Mouse (Mus musculus): ENCODE measurements at regions not wholly inside any gene's neighbourhood (a gene's known extent, or its start where the extent isn't known, plus 50 kb on each side); places are given as distances from the start of the nearest gene placed in this dataset.
"Not testable (repeated sequence)": the region's sequence is repeated elsewhere in the genome, so short reads cannot be mapped to it uniquely, and the experiment has no call there.

DNA sequence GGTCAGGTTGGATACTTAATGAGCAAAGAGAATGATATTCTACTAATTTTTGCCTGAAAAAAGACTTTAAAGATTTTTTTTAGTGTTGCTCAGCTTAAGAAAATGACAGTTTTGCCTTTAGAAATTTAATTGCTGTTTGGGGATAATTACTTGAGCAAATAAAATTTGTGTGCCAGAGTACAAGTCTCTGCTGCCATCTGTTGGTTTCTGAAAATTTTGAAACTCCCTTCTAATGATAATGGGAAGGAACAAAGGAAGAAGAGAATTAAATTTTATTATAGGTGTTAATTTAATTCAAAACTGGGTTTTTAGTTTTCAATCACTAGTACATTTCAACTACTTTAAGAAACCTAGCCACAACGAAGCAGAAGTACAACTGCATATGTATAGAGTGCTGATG, 94.1 kb downstream of the Gm17521 start:
- H3K4me1 ChIP-seq (replicated peaks; ENCODE audit: control insufficient read depth, insufficient read depth, low read length) = no peaks in the 10 kb centered on the region
- H3K27me3 ChIP-seq (ENCODE audit: control insufficient read depth, insufficient read depth, low read length) = no peaks in the 10 kb centered on the region
- ATAC-seq (ENCODE audit: low FRiP score) (no peak), DNase-seq (ENCODE audit: low spot score) (no peak)
- 64% methylated on average over 1 of the region's 1 CpGs for WGBS
- H3K9me3 ChIP-seq (ENCODE audit: control insufficient read depth, low read length) = no peaks in the 10 kb centered on the region
- no peaks in the 10 kb centered on the region for H3K36me3 ChIP-seq (replicated peaks; ENCODE audit: control insufficient read depth, insufficient read depth)
- no peak overlapping the region for H3K27ac ChIP-seq
- H3K9ac ChIP-seq = no peak overlapping the region
- H3K4me3 ChIP-seq (replicated peaks; ENCODE audit: low read length) = no peak overlapping the region
- no peak overlapping the region for H3K4me2 ChIP-seq (replicated peaks)

DNA sequence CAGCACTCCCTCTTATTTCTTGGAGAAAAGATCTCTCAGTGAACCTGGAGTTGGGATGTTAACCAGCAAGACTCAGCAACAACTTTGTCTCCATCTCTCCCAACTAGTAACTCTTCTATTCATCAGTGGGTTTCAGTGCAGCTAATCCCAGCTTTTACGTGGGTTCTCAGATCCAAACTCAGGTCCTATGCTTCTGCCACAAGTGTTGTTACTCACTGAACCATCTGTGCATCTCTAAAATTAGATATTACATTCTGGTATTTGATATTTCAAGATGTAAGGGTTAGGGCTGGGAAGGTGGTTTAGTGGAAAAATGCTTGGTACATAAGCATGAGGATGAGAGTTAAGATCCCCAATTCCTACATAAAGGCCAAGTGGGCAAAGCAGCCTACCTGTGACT, 136.8 kb downstream of the Gm17521 start:
- H3K36me3 ChIP-seq (replicated peaks; ENCODE audit: control insufficient read depth, insufficient read depth) = no peaks in the 10 kb centered on the region
- no peak overlapping the region for H3K9ac ChIP-seq
- H3K4me3 ChIP-seq (replicated peaks; ENCODE audit: low read length) = no peak overlapping the region
- no peak overlapping the region for H3K27ac ChIP-seq
- DNase-seq (ENCODE audit: low spot score) = no peak
- no peaks in the 10 kb centered on the region for H3K9me3 ChIP-seq (ENCODE audit: control insufficient read depth, low read length)
- no peak overlapping the region for H3K4me2 ChIP-seq (replicated peaks)
- 76% methylated on average over 1 of the region's 1 CpGs for WGBS
- H3K27me3 ChIP-seq (ENCODE audit: control insufficient read depth, insufficient read depth, low read length) = no peaks in the 10 kb centered on the region
- no peak for ATAC-seq (ENCODE audit: low FRiP score)
- H3K4me1 ChIP-seq (replicated peaks; ENCODE audit: control insufficient read depth, insufficient read depth, low read length) = no peaks in the 10 kb centered on the region

DNA sequence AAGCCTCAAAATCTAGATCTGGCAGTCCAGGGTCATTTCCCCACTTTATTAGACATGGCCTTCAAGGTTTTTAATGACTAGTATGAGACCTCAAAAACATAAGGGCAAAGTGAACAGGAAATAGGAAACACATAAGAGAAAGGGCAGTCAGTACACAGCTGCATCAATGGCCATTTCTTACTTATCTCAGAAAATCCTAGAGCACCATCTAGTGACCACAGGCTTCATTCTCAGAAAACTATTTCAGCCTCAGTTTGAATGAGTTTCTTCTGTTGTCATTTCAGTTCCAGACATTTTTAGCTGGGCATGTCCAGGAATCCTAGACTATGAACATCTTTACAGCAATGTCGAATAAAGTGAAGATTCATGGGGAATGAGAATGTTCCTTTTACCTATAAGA, 175.0 kb downstream of the Gm17521 start:
- DNase-seq (ENCODE audit: low spot score) (no peak), ATAC-seq (ENCODE audit: low FRiP score) (no peak)

DNA sequence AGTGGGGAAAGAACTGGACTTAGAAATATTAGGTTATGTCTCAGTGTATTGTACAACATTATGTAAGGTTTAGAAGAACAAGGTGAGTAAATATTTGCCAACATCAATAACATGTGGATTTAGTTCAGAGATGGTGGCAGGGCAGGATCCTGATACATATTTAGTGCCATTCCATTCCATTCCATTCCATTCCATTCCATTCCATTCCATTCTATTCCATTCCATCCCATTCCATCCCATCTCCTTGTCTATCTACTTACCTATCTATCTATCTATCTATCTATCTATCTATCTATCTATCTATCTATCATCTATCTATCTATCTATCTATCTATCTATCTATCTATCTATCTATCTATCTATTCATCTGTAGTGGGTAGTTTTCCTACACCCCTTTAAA, 198.2 kb downstream of the Gm17521 start:
- H3K4me1 ChIP-seq (replicated peaks; ENCODE audit: control insufficient read depth, insufficient read depth, low read length); H3K4me3 ChIP-seq (replicated peaks; ENCODE audit: low read length); ATAC-seq (ENCODE audit: low FRiP score); H3K27ac ChIP-seq; DNase-seq (ENCODE audit: low spot score); H3K9me3 ChIP-seq (ENCODE audit: control insufficient read depth, low read length); H3K4me2 ChIP-seq (replicated peaks); H3K27me3 ChIP-seq (ENCODE audit: control insufficient read depth, insufficient read depth, low read length); H3K36me3 ChIP-seq (replicated peaks; ENCODE audit: control insufficient read depth, insufficient read depth); H3K9ac ChIP-seq: not testable (repeated sequence)

More for the DNA sequence above, 175.0 kb downstream of the Gm17521 start:
- Histone ChIP-seq H3K9me3 (ENCODE audit: control insufficient read depth, low read length) (no peaks in the 10 kb centered on the region), H3K36me3 (replicated peaks; ENCODE audit: control insufficient read depth, insufficient read depth) (no peaks in the 10 kb centered on the region), H3K9ac (no peak overlapping the region), H3K27ac (no peak overlapping the region), H3K4me1 (replicated peaks; ENCODE audit: control insufficient read depth, insufficient read depth, low read length) (no peaks in the 10 kb centered on the region), H3K4me3 (replicated peaks; ENCODE audit: low read length) (no peak overlapping the region), H3K4me2 (replicated peaks) (no peak overlapping the region), H3K27me3 (ENCODE audit: control insufficient read depth, insufficient read depth, low read length) (no peaks in the 10 kb centered on the region)
- WGBS = 58% methylated on average over 1 of the region's 1 CpGs

DNA sequence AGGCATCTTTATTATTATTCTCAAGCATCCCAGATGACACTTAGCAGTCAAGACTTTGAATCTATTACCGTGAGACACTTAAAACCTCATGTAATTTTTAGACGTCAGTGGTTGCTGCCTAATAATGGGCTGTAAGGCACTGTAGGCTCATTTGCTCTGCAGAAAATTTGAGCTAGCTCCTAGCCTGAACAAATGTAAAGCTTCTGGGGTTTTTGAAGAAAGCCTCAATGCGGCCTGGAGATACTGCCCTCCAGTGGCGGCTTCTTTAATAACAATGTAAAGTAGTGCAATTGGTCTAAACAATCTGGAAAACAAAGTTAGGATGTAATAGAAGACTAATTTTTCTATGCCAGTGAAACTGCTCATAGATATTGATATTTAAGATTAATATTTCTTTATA, 203.4 kb downstream of the Gm17521 start:
- H3K9me3 ChIP-seq (ENCODE audit: control insufficient read depth, low read length) = no peaks in the 10 kb centered on the region
- H3K4me1 ChIP-seq (replicated peaks; ENCODE audit: control insufficient read depth, insufficient read depth, low read length) = no peaks in the 10 kb centered on the region
- DNase-seq (ENCODE audit: low spot score) (peak; percentile 66), ATAC-seq (ENCODE audit: low FRiP score) (no peak)
- H3K4me3 ChIP-seq (replicated peaks; ENCODE audit: low read length) = no peak overlapping the region
- WGBS = 10% methylated on average over 4 of the region's 4 CpGs
- no peak overlapping the region for H3K27ac ChIP-seq
- no peaks in the 10 kb centered on the region for H3K27me3 ChIP-seq (ENCODE audit: control insufficient read depth, insufficient read depth, low read length)
- H3K9ac ChIP-seq = no peak overlapping the region
- H3K4me2 ChIP-seq (replicated peaks) = no peak overlapping the region
- H3K36me3 ChIP-seq (replicated peaks; ENCODE audit: control insufficient read depth, insufficient read depth) = no peaks in the 10 kb centered on the region

All from hindbrain, embryonic 14.5 days (tissue).